Mouse (Mus musculus) C2C12 (cell line): ENCODE measurements around the gene Zfp94.

ENCODE experiments used
- CEBPB ChIP-seq: IDR thresholded peaks from one replicate; pipeline ENCODE4 v1.6.1; 2011; ENCODE audit warnings: low read depth, mild to moderate bottlenecking, control low read depth, moderate library complexity
- CTCF ChIP-seq: IDR thresholded peaks from one replicate; pipeline ENCODE4 v1.5.1; 2011; ENCODE audit not compliant: control insufficient read depth, insufficient read depth, insufficient read length
- FOSL1 ChIP-seq: IDR thresholded peaks from one replicate; pipeline ENCODE4 v1.8.0; 2011; ENCODE audit warnings: mild to moderate bottlenecking, low read length; ENCODE audit not compliant: poor library complexity, insufficient read depth, severe bottlenecking
- MAX ChIP-seq: IDR thresholded peaks from one replicate; pipeline ENCODE4 v1.6.1; 2011; ENCODE audit warnings: mild to moderate bottlenecking, control low read depth
- MYOD1 ChIP-seq: IDR thresholded peaks from one replicate; pipeline ENCODE4 v1.6.1; 2011; ENCODE audit warnings: low read depth; ENCODE audit not compliant: control insufficient read depth, insufficient read length
- USF1 ChIP-seq: IDR thresholded peaks from one replicate; pipeline ENCODE4 v1.6.1; 2011; ENCODE audit warnings: low read depth, mild to moderate bottlenecking, control low read depth, moderate library complexity

DNA sequence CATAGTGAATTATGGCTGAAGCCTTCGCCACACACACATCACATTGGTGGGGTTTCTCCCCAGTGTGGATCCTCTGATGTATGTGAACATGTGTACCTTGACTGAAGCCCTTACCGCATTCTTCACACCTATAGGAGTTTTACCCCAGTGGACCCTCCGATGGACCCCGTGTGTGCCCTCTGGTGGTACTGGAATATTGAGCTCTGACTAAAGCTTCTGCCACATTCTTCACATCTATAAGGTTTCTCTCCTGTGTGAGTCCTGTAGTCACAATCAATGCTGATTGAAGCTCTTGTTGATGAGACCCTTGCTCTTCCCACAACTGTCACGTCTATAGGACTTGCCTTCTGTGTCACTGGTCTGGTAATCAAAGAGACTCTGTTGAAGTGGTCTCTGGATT, 28.8 kb downstream of the Zfp94 start:
- TF ChIP-seq CTCF: no peak
- TF ChIP-seq MYOD1: no peak
- TF ChIP-seq USF1: no peak
- no peak for TF ChIP-seq MAX
- TF ChIP-seq FOSL1: no peak
- no peak for TF ChIP-seq CEBPB
